Mouse (Mus musculus) lung, embryonic 16.5 days (tissue): ENCODE results near the gene Snx32. TPM values are rescaled to one million over a fixed set of nuclear protein-coding genes. Genes with fewer than 3 reads are reported as not detected.

Experiments used
- ATAC-seq: fragments of 200-750 bp; cut with Nextera tagmentation; 2 replicates; pipeline ENCODE4 v1.8.0; 2017; ENCODE audit warnings: low read depth, mild to moderate bottlenecking, moderate library complexity
- H3K27ac ChIP-seq: fragments of 300-500 bp; sonication (generic); 2 replicates; pipeline ENCODE4 v1.5.1; 2014; ENCODE audit warnings: mild to moderate bottlenecking, control low read depth, low read length
- H3K27me3 ChIP-seq: fragments of 300-500 bp; sonication (generic); 2 replicates; pipeline ENCODE4 v1.6.1; 2014; ENCODE audit warnings: low read depth, low read length, mixed read lengths; ENCODE audit not compliant: control insufficient read depth, insufficient read depth
- H3K36me3 ChIP-seq: fragments of 300-500 bp; sonication (generic); 2 replicates; pipeline ENCODE4 v1.6.1; 2014; ENCODE audit warnings: low read length; ENCODE audit not compliant: control insufficient read depth, insufficient read depth
- H3K4me1 ChIP-seq: fragments of 300-500 bp; sonication (generic); replicated peaks from 2 replicates; pipeline ENCODE4 v1.6.1; 2014; ENCODE audit warnings: low read length, mixed read lengths; ENCODE audit not compliant: control insufficient read depth, insufficient read depth
- H3K4me2 ChIP-seq: fragments of 300-500 bp; sonication (generic); 2 replicates; pipeline ENCODE4 v1.6.1; 2014; ENCODE audit warnings: low read depth, low read length, control low read depth
- H3K4me3 ChIP-seq: fragments of 300-500 bp; sonication (generic); 2 replicates; pipeline ENCODE4 v1.5.1; 2014; ENCODE audit warnings: mild to moderate bottlenecking, low read length, control low read depth
- H3K9ac ChIP-seq: fragments of 300-500 bp; sonication (generic); 2 replicates; pipeline ENCODE4 v1.6.1; 2014; ENCODE audit warnings: low read length, control low read depth
- H3K9me3 ChIP-seq: fragments of 300-500 bp; sonication (generic); 2 replicates; pipeline ENCODE4 v1.6.1; 2016; ENCODE audit warnings: low read length; ENCODE audit not compliant: control insufficient read depth
- WGBS: fragments of 180-500 bp; shearing (Covaris S2); extraction: QIAGEN DNeasy Blood & Tissue Kit; methylation state at CpG from one replicate; pipeline ENCODE4 v1.1.7; 2014; 5-methylcytosine and 5-hydroxymethylcytosine counted together
- polyA plus RNA-seq: library from polyadenylated mRNA; unstranded; fragments of >200 nt; fragmentation: Nextera tagmentation; extraction: Ambion mirVana; gene quantifications from 2 replicates; pipeline ENCODE4 v1.2.1, GENCODE M21; 2015

Gene Snx32
- polyA plus RNA-seq, 1 experiment from 2014 or later: 7.4 TPM

GRCm38 (mm10) chr19:5463791-5464562 lies 46.4 kb downstream of the Snx32 start:
- WGBS: 30% methylated on average over 15 of the region's 15 CpGs

GRCm38 (mm10) chr19:5463212-5463611 lies 47.1 kb downstream of the Snx32 start:
- Histone ChIP-seq H3K27ac (no peak overlapping the region), H3K4me2 (no peak overlapping the region), H3K27me3 (0 out of 2 replicates have a peak, but pooled peaks cover 3% of the 10 kb centered on the region), H3K4me3 (no peak overlapping the region), H3K4me1 (peaks cover 22% of the 10 kb centered on the region), H3K9ac (no peak overlapping the region), H3K9me3 (no peaks in the 10 kb centered on the region), H3K36me3 (peaks cover 25% of the 10 kb centered on the region)
- ATAC-seq: no peak
- WGBS: 86% methylated on average over 9 of the region's 9 CpGs

More at GRCm38 (mm10) chr19:5463791-5464562, 46.4 kb downstream of the Snx32 start:
- H3K4me1 ChIP-seq: peaks cover 21% of the 10 kb centered on the region
- H3K36me3 ChIP-seq: peaks cover 25% of the 10 kb centered on the region
- H3K27me3 ChIP-seq: 0 out of 2 replicates have a peak, but pooled peaks cover 2% of the 10 kb centered on the region
- no peak overlapping the region for H3K9ac ChIP-seq
- peak overlapping the region; percentile 53 for H3K27ac ChIP-seq
- H3K4me2 ChIP-seq: peak overlapping the region; percentile 47
- no peaks in the 10 kb centered on the region for H3K9me3 ChIP-seq
- peak overlapping the region; percentile 25; the same call in 1 of the 2 replicates for H3K4me3 ChIP-seq
- peak; percentile 37 for ATAC-seq

- WGBS: 83% methylated on average over 6 of the region's 6 CpGs
- peak overlapping the region; percentile 90 for H3K4me2 ChIP-seq
- no peak for ATAC-seq
- H3K4me1 ChIP-seq: peaks cover 27% of the 10 kb centered on the region
- H3K9me3 ChIP-seq: no peaks in the 10 kb centered on the region
- peak overlapping the region; percentile 84 for H3K9ac ChIP-seq
- H3K27ac ChIP-seq: no peak overlapping the region
- H3K4me3 ChIP-seq: peak overlapping the region; percentile 90
- 0 out of 2 replicates have a peak, but pooled peaks cover 3% of the 10 kb centered on the region for H3K27me3 ChIP-seq
- H3K36me3 ChIP-seq: peaks cover 19% of the 10 kb centered on the region
These were observed 48.9 kb downstream of the Snx32 start for GRCm38 (mm10) chr19:5461411-5461810.

- Histone ChIP-seq H3K27ac (peak within 1 kb of the TSS; percentile 77), H3K27me3 (0 out of 2 replicates have a peak, but pooled peaks cover 3% of the 10 kb centered on the region), H3K4me3 (peak within 1 kb of the TSS; percentile 90), H3K36me3 (peaks cover 11% of the 10 kb centered on the region), H3K4me2 (peak within 1 kb of the TSS; percentile 90), H3K9me3 (no peaks in the 10 kb centered on the region), H3K4me1 (peaks cover 36% of the 10 kb centered on the region), H3K9ac (peak within 1 kb of the TSS; percentile 84)
- peak; percentile 48 for ATAC-seq
- under 1% methylated on average over 32 of the region's 32 CpGs for WGBS
These were observed 49.9 kb downstream of the Snx32 start, which contains the start of gene Fibp for GRCm38 (mm10) chr19:5460465-5460911. Fibp (plus strand) TSS chr19:5460615.

- Histone ChIP-seq H3K4me2 (peak overlapping the region; percentile 90), H3K27ac (peak overlapping the region; percentile 18; the same call in 1 of the 2 replicates), H3K36me3 (peaks cover 6% of the 10 kb centered on the region; the same call in 1 of the 2 replicates), H3K27me3 (0 out of 2 replicates have a peak, but pooled peaks cover 3% of the 10 kb centered on the region), H3K9me3 (no peaks in the 10 kb centered on the region), H3K4me1 (peaks cover 41% of the 10 kb centered on the region), H3K4me3 (peak overlapping the region; percentile 90), H3K9ac (peak overlapping the region; percentile 84)
- no peak for ATAC-seq
- 13% methylated on average over 3 of the region's 3 CpGs for WGBS
These were observed 50.4 kb downstream of the Snx32 start for GRCm38 (mm10) chr19:5459896-5460295.

- Histone ChIP-seq H3K4me1 (peaks cover 36% of the 10 kb centered on the region), H3K9me3 (no peaks in the 10 kb centered on the region), H3K4me2 (no peak overlapping the region), H3K27me3 (0 out of 2 replicates have a peak, but pooled peaks cover 3% of the 10 kb centered on the region), H3K27ac (no peak overlapping the region), H3K36me3 (peaks cover 7% of the 10 kb centered on the region), H3K9ac (no peak overlapping the region), H3K4me3 (no peak overlapping the region)
- WGBS: 64% methylated on average over 7 of the region's 7 CpGs
- ATAC-seq: no peak
These were observed 51.3 kb downstream of the Snx32 start for GRCm38 (mm10) chr19:5459019-5459418.

- H3K27ac ChIP-seq: peak within 1 kb of the TSS; percentile 95
- ATAC-seq: peak; percentile 10; the same call in 1 of the 2 replicates
- H3K36me3 ChIP-seq: peaks cover 4% of the 10 kb centered on the region; the same call in 1 of the 2 replicates
- H3K4me1 ChIP-seq: peaks cover 31% of the 10 kb centered on the region
- H3K9ac ChIP-seq: peak within 1 kb of the TSS; percentile 92
- H3K9me3 ChIP-seq: no peaks in the 10 kb centered on the region
- H3K27me3 ChIP-seq: 0 out of 2 replicates have a peak, but pooled peaks cover 3% of the 10 kb centered on the region
- H3K4me3 ChIP-seq: peak within 1 kb of the TSS; percentile 92
- H3K4me2 ChIP-seq: peak within 1 kb of the TSS; percentile 97
- 10% methylated on average over 14 of the region's 14 CpGs for WGBS
These were observed 52.4 kb downstream of the Snx32 start, which contains the start of gene Ccdc85b for GRCm38 (mm10) chr19:5457746-5458442. Ccdc85b (minus strand) TSS chr19:5457894.

GRCm38 (mm10) chr19:5456922-5457745 lies 53.2 kb downstream of the Snx32 start:
- H3K36me3 ChIP-seq: peaks cover 4% of the 10 kb centered on the region; the same call in 1 of the 2 replicates
- H3K4me3 ChIP-seq: peak overlapping the region; percentile 92
- no peaks in the 10 kb centered on the region for H3K9me3 ChIP-seq
- H3K27me3 ChIP-seq: 0 out of 2 replicates have a peak, but pooled peaks cover 3% of the 10 kb centered on the region
- peak overlapping the region; percentile 95 for H3K27ac ChIP-seq
- peaks cover 31% of the 10 kb centered on the region for H3K4me1 ChIP-seq
- H3K4me2 ChIP-seq: peak overlapping the region; percentile 97
- H3K9ac ChIP-seq: peak overlapping the region; percentile 92
- ATAC-seq: peak; percentile 93
- WGBS: under 1% methylated on average over 70 of the region's 70 CpGs
